Mouse (Mus musculus): ENCODE results near the gene Ints1.

Ints1 gene

DNA sequence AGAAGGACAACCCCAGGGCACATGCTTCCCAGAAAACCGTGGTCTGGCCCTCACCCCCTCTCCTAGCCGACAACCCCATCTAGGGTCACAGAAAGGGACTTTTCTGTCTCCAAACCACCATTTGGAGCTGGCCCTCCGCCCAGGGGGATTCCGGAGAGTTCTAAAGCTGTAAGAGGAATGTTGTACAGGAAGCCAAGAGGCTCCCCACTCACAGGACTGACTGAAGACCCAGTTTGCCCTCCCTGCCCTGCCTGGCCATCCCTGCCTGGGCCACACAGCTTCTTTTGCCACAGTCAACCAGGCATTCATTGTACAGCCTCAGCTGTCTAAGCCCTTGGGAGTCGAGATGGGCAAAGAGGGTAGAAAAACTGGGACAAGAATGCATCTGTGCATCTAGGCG lies 56.9 kb downstream of the Ints1 start:
- ATAC-seq (ENCODE audit: low TSS enrichment) = no peak

DNA sequence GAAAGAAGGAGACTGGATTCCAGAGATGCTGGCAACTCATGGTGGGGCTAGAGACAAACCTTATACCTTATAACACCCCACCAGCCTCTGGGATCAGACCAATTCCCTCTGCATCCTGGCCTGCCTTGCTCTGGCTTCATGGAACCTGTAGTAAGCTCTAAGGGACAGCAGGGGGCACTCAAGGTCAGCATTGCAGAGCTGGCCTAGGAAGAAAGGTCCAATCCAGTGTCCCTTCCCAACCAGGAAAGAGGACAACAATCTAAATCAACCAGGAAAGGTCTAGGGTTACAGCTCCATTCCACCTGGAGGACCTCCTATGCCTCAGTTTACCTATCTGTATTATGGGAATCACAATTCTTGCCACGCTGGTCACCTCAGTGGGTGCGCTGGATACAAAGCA lies 57.8 kb downstream of the Ints1 start:
- ATAC-seq (ENCODE audit: low TSS enrichment) = peak; percentile 73; the same call in 1 of the 2 replicates

DNA sequence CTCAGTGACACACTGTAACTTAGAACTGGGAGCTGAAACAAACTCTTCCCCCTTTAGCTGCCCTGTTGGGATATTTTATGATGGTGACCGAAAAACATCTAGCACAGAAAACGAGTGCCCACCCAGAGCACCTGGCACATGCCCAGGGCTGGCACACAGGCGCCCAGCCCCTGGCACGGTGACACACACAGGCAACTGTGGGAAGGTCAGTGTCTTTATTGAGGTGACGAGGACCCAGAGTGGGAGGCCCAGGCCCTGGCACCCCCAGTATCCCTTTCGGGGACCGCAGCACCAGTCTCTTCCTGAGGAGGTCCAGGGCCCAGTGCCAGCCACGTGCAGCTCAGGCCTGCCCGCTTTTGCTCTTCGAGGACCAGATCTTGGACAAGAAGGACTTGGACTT lies 69.0 kb downstream of the Ints1 start:
- no peak for ATAC-seq (ENCODE audit: low TSS enrichment)

DNA sequence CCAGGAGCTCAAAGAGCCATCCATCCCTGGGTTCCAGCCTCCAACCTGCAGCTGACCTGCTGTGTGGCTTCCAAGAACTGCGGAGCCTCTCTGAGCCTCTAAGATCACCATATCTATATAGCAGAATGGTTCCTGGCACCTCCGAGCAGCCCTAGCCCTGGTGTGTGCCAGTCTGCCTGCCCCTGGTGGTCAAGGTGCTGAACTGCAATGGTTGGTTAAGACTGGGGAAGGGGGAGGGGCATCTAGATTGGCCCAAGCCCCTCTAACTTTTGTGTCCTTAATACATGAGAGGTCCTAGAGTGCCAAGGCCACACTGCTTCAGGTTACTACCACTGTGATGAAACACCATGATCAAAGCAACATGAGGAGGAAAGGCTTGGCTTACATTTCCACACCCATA lies 72.6 kb downstream of the Ints1 start:
- ATAC-seq (ENCODE audit: low TSS enrichment) = no peak

DNA sequence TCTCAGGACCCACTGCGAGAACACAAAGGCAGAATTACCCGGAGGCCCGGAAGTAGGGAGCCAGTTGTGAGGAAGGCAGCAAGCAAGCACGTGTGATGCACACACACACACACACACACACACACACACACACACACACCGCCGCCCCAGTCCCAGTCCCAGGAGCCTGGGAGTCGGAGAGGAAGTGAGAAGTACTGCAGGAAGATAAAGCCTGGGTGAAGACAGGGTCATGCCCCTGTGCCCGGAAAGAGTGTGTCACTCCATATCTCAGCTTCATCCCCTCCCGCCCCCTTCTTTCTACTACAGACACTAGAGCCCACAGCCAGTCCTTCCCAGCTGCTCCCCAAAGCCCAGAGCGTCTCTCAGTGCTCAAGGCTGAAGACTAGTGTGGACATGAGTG lies 73.2 kb downstream of the Ints1 start:
- ATAC-seq (ENCODE audit: low TSS enrichment) = no peak
